Mouse (Mus musculus) splenic B cell, adult 2 months (primary cell): ENCODE data around the gene Akip1.

Experiments
- DNase-seq: peaks from one replicate; pipeline ENCODE4 v3.0.0-alpha.2; 2011; ENCODE audit warnings: low read depth, low spot score
- H3K27me3 ChIP-seq: 2 replicates; pipeline ENCODE4 v1.6.1; 2012; ENCODE audit warnings: mild to moderate bottlenecking, low read length, moderate library complexity, mixed read lengths; ENCODE audit not compliant: control insufficient read depth, poor library complexity, insufficient read depth, severe bottlenecking
- H3K36me3 ChIP-seq: 2 replicates; pipeline ENCODE4 v1.6.1; 2012; ENCODE audit warnings: mild to moderate bottlenecking, low read length, moderate library complexity, mixed read lengths; ENCODE audit not compliant: control insufficient read depth, poor library complexity, insufficient read depth, severe bottlenecking

Akip1 gene

GRCm38 (mm10) chr7:109731626-109732025 is 28.1 kb downstream of the Akip1 start, which contains the start of gene Ascl3:
TSS of gene Ascl3 (minus strand) at chr7:109731726.
- H3K27me3 ChIP-seq, result no peaks in the 10 kb centered on the region
- no peak for DNase-seq
- peaks cover 2% of the 10 kb centered on the region; the same call in 1 of the 2 replicates for H3K36me3 ChIP-seq

GRCm38 (mm10) chr7:109734806-109735205 is 31.3 kb downstream of the Akip1 start:
- Histone ChIP-seq H3K27me3 (no peaks in the 10 kb centered on the region), H3K36me3 (peaks cover 7% of the 10 kb centered on the region; the same call in 1 of the 2 replicates)
- no peak for DNase-seq

GRCm38 (mm10) chr7:109739822-109740370 is 36.4 kb downstream of the Akip1 start:
- Histone ChIP-seq H3K36me3 (peaks cover 29% of the 10 kb centered on the region), H3K27me3 (no peaks in the 10 kb centered on the region)
- no peak for DNase-seq

GRCm38 (mm10) chr7:109741060-109741459 is 37.6 kb downstream of the Akip1 start:
- Histone ChIP-seq H3K27me3 (no peaks in the 10 kb centered on the region), H3K36me3 (peaks cover 31% of the 10 kb centered on the region)
- no peak for DNase-seq

- Histone ChIP-seq H3K36me3 (peaks cover 34% of the 10 kb centered on the region), H3K27me3 (no peaks in the 10 kb centered on the region)
- DNase-seq, result no peak
Observed at GRCm38 (mm10) chr7:109741703-109742102, 38.2 kb downstream of the Akip1 start.

- H3K36me3 ChIP-seq, result peaks cover 23% of the 10 kb centered on the region
- DNase-seq, result no peak
- no peaks in the 10 kb centered on the region for H3K27me3 ChIP-seq
Observed at GRCm38 (mm10) chr7:109747747-109748146, 44.3 kb downstream of the Akip1 start.

- DNase-seq, result no peak
- Histone ChIP-seq H3K27me3 (no peaks in the 10 kb centered on the region), H3K36me3 (peaks cover 6% of the 10 kb centered on the region)
Observed at GRCm38 (mm10) chr7:109751427-109752007, 48.0 kb downstream of the Akip1 start.

- Histone ChIP-seq H3K27me3 (no peaks in the 10 kb centered on the region), H3K36me3 (peaks cover 5% of the 10 kb centered on the region; the same call in 1 of the 2 replicates)
- DNase-seq, result peak; percentile 75
Observed at GRCm38 (mm10) chr7:109752008-109752925, 48.8 kb downstream of the Akip1 start, which contains the start of gene Tmem9b. TSS of gene Tmem9b (minus strand) at chr7:109752875.

- 0 out of 2 replicates have a peak, but pooled peaks cover under 1% of the 10 kb centered on the region for H3K36me3 ChIP-seq
- DNase-seq, result no peak
- no peaks in the 10 kb centered on the region for H3K27me3 ChIP-seq
Observed at GRCm38 (mm10) chr7:109754034-109754433, 50.5 kb downstream of the Akip1 start.

GRCm38 (mm10) chr7:109756291-109756690 is 52.8 kb downstream of the Akip1 start:
- H3K27me3 ChIP-seq, result no peaks in the 10 kb centered on the region
- no peaks in the 10 kb centered on the region for H3K36me3 ChIP-seq
- DNase-seq, result no peak
